Mouse (Mus musculus) gonadal fat pad, adult 2 months (tissue): ENCODE data around the gene Carnmt1. TPM values are rescaled to one million over a fixed set of nuclear protein-coding genes. Genes with fewer than 3 reads are reported as not detected.

Experiments
- DNase-seq: peaks from one replicate; pipeline ENCODE4 v3.0.0-alpha.2; 2012; ENCODE audit warnings: low read depth
- polyA plus RNA-seq: library from polyadenylated mRNA; depleted of rRNA; stranded (reverse); fragments of >200 nt; gene quantifications from 2 replicates; pipeline ENCODE4 v1.2.3, GENCODE M21; 2012

Gene Carnmt1
- polyA plus RNA-seq, 1 experiment = 7.6 TPM

GRCm38 (mm10) chr19:18654330-18654729 lies 16.2 kb upstream of the Carnmt1 start:
- DNase-seq = no peak

DNA sequence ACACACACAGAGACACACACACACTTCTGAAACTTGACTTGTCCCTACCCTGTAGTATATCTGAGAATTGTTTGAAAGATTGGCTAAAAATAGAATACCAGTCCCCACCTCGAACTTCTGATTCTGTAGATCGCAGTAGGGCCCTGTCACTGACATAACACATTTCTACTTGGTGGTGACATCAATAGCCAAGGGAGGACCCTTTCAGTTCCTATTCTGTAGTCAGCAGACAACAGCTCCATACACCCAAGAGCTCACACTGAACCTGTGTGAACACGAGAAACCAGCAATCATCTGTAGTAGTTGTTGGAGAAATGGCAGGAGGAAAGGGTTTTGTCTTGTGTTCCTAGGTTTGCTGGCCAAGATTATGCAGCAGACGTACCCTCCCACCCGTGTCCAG lies 15.6 kb upstream of the Carnmt1 start:
- no peak for DNase-seq

DNA sequence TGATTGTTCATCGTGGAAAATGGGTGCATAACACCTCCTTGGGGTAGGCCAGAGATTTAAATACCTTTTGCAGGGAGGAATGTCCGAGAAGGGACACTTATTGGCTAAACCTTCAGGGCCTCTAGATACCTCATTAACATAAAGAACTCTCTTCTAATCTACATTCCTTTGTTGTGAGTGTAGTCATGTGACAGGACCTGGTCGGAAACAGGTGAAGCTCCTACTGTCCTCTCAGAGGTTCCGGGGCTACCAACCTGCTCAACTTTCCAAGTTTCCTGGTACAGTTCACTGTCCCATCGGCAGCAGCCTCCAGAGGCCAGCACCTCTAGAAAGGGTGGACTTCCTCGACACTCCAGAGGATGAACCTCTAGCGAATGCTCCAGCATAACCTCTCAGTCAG lies 14.6 kb upstream of the Carnmt1 start:
- no peak for DNase-seq

GRCm38 (mm10) chr19:18658473-18658872 lies 12.1 kb upstream of the Carnmt1 start:
- DNase-seq = peak; percentile 87

DNA sequence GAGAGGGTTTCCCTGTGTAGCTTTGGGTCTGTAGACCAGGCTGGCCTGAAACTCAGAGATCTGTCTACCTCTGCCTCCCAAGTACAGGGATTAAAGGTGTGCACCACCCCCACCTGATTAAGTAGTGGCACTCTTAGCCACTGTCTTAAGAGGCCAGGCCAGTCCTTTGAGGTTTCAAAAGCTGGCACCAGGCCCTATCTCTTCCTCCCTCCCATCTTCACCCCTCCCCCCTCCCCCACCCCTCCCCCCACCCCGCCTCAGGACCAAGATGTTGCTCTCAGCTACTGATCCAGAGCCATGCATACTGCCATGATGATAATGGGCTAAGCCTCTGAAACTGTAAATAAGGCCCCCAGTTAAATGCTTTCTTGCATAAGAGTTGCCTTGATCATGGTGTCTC lies 11.2 kb upstream of the Carnmt1 start:
- no peak for DNase-seq

- no peak for DNase-seq
Measured at GRCm38 (mm10) chr19:18660466-18660865, 10.1 kb upstream of the Carnmt1 start.

DNA sequence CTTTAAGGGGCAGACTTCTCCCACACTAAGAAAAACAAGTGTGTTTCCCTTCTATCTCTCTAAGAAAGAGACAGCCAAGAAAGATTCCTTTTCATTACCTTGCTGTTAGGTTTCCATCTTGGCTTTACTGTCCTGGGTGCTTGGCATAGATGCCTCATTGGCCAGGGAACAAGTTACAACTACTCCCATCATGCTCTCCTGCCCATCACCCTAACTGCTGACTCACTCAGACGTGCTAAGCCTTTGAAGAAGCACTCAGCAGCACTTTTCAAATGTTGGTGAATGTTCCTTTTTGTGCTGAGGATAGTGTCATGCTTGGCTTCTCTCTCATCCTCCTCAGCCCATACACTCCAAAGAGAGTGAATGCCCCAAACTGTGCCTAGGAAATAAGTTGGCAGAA lies 8.9 kb upstream of the Carnmt1 start:
- no peak for DNase-seq

GRCm38 (mm10) chr19:18663904-18664303 lies 6.7 kb upstream of the Carnmt1 start:
- no peak for DNase-seq

DNA sequence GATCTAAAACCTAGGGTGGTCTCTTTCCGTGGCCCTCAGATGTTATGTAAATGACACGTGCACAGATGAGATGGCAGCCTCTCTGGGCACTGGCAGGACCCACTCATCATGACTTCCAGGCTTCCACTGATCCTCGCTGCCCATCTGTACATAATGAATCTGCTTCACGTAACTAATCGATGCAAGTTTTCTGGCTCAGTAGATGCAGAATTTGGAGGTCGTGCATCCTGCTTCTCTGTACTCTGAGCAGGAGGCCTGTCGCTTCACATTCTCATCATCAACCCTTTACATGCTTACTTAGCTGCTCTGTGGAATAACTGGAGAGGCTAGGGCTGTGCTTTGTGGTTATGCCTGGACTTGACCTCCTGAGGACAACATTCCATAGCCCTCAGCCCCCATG lies 3.6 kb upstream of the Carnmt1 start:
- DNase-seq = no peak

- no peak for DNase-seq
Measured at GRCm38 (mm10) chr19:18669551-18669950, 1.0 kb upstream of the Carnmt1 start.

DNA sequence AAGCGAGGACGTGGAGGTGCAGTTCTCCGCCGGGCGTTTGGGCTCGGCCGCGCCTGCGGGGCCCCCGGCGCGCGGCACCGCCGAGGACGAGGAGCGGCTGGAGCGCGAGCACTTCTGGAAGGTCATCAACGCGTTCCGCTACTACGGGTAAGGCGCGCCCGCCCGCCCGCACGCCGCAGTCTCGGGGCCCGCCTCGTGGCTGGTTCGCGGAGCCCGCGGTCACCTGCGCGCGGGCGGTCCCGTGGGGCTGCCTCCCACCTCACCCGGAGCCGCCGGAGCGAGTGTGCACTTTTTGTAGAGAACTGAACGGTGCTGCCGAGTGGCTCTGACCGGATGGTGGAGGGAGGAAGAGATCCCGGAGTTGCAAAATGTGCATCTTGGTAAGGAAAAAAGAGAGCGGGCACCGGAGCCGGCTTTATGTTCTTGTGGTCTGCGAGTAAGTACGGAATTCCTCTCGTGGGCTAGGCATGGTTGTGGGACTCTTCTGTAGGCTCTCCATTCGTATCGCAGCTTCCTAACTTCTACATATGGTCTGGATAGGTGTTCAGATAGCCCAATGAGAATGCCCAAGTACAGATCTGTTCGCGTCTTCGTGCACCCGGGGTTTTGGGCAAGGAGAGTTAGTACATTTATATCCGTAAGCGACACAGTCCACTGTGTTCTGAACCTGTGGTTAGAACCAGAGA lies 635 bp downstream of the Carnmt1 start:
- no peak for DNase-seq

DNA sequence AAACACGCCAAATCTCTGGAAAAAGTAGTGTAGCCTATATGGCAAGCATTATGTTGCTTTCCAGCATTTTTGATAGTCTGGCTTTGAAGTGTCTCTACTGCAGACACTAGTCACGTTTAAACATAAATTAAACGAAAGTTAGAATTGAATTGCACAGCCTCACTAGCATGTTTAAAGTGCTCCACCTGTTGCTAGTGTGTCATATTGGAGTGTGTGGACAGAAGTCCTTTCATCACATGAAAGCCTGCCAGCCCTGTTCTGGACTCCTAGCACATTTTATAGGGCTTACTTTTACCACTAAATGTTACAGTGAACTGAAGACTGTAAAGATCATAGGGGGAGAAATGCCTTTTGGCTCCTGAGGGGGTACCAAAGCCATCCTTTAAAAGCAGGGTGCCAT lies 1.9 kb downstream of the Carnmt1 start:
- no peak for DNase-seq

DNA sequence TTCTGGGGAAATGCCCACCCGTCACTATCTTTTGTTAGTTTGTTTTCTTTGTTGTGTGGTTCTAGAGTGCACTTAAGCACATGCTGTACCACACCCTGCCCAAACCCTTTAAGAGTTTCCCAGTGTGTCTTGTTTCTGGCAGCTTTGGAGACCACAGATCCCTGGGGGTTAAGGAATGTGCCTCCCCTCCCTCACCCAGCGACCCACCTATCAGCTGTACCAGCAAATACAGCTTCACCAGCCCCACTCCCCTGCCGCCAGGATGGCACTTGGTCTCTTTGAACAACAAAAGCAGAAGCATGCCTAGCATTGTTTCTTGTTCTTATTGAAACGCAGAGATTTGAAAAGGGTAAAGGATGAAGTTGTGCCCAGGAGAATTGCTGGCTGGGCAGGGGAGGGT lies 2.6 kb downstream of the Carnmt1 start:
- DNase-seq = no peak

- DNase-seq = no peak
Measured at GRCm38 (mm10) chr19:18682142-18682541, 11.6 kb downstream of the Carnmt1 start.

- DNase-seq = no peak
Measured at GRCm38 (mm10) chr19:18687556-18687955, 17.0 kb downstream of the Carnmt1 start.

- no peak for DNase-seq
Measured at GRCm38 (mm10) chr19:18692176-18692575, 21.6 kb downstream of the Carnmt1 start.

DNA sequence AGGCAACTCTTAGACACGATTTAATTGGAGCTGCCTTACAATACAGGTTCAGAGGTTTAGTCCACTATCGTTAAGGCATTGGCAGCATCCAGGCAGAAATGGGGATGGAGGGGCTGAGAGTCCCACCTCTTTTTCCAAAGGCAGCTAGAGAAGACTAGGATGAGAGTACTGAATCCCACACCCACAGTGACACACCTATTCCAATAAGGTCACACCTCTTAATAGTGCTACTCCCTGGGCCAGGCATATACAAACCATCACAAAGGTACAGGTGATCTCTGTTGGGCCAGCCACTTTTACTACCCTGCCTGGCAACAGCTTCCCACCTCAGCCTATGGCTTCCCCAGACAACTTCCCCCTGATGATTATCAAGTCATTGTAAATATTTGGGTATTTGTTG lies 22.2 kb downstream of the Carnmt1 start:
- no peak for DNase-seq

DNA sequence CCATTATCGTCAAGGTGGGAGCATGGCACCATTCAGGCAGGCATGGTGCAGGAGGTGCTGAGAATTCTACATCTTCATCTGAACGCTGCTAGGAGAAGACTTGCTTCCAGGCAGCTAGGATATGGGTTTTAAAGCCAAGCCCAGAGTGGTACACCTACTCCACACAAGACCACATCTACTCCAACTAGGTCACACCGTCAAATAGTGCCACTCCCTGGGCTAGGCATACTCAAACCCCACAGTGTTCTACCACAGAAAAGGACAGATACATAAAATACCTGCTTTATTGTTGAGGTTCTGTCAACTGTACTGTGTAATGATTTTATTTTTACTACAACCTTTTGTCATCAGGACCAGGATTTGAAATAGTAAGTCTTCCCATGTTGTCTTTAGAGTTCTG lies 24.6 kb downstream of the Carnmt1 start:
- DNase-seq = no peak

- no peak for DNase-seq
Measured at GRCm38 (mm10) chr19:18695552-18695951, 25.0 kb downstream of the Carnmt1 start.

DNA sequence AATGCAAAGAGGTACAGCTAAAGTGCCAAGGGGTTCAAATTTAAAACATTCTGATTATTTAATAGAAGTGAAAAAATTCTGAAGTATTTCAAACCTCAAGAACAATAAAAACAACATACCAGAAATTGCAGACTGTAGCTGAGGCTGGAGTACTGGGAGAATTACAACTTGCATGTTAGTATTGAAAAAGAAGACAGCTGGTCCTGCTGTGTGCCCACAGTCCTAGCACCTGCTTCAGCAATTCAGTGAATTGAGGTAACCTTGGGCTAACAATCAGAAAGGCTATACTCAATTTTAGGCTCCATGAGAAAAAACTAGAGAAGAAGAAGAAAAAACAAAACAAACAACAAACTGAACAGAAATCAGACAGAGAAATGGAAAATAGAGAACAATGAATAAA lies 37.5 kb downstream of the Carnmt1 start:
- DNase-seq = no peak

DNA sequence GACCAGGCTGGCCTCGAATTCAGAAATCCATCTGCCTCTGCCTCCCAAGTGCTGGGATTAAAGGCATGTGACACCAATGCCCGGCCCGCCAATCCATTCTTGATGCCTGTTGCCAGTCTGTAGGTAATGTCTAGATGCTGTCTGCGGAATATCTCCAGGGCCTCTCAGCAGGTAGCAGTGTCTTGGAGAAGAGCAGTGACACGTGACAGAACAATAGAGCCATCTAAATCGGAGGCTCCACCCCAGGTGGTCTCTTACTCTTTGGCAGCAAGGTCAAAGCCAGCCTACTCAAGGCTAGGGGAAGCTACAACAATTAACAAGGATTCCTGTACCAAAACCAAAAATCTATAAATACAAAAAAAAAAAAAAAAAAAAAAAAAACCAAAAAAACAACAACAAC lies 40.3 kb downstream of the Carnmt1 start:
- DNase-seq = no peak

- DNase-seq = no peak
Measured at GRCm38 (mm10) chr19:18711589-18711988, 41.0 kb downstream of the Carnmt1 start.

DNA sequence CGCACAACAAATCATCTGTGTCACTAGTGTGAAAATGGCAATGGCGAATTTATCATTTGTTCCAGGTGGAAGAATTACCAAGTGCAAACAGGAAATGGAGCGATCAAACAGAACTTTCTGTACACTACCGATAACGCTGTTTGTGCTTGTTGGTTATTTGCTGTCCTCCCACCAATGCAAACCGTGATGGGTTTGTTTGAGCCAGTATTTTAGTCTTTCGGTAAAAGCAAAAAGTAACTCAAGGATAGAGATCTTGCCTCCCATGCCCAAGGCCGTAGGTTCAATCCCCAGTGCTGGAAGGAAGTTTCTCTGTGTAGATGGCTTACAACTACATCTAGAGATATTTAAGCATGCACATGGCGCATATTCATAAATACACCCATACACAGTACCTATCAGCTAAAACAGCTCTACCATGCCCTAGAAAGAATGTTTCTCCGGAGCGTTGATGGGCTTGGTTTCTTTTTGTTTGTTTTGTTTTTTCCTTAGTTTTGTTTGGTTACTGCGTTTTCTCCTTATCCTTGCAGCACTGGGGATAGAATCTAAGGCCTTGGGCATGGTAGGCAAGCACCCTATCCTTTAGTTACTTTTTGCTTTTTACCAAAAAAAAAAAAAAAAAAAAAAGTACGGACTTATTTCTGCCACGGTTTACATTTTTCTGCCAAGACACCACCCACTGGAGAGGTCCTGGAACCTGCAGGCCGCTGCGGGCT lies 41.7 kb downstream of the Carnmt1 start:
- DNase-seq = no peak

DNA sequence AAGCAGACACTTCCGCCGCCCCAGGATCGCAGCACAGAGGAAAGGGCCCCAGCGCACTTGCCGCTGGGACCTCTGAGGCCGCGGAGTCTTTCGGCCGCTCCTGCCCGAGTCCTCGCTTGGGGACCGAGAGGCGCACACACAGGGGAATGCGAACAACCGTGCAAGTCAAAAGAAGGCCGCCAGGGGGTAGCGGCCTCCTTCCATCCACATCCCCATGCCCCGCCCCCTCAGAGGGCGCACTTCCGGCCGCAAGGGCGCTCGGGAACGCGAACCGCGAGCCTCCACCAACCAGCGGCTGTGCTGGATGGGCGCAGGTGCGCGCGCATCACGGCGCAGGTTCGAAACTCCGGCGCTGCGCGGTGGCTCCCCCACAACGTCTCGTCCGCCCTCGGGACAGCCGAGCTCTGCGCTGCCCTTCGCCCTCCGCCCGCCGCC lies 42.3 kb downstream of the Carnmt1 start, which contains the start of gene D030056L22Rik:
TSS of gene D030056L22Rik (plus strand) at position 328 of the 435 bp plus-strand sequence.
- no peak for DNase-seq
